Mouse (Mus musculus) liver, adult 2 months (tissue): ENCODE results near the gene Pigz.

Experiments
- CTCF ChIP-seq: fragments of 200-500 bp; IDR thresholded peaks from 2 replicates; pipeline ENCODE4 v1.5.1; 2011; ENCODE audit warnings: low read depth, low read length, control low read depth
- POLR2A ChIP-seq: fragments of 200-500 bp; IDR thresholded peaks from 2 replicates; pipeline ENCODE4 v1.6.1; 2011; ENCODE audit warnings: low read length, control low read depth; ENCODE audit not compliant: insufficient read depth; ENCODE audit errors: extremely low read depth

DNA sequence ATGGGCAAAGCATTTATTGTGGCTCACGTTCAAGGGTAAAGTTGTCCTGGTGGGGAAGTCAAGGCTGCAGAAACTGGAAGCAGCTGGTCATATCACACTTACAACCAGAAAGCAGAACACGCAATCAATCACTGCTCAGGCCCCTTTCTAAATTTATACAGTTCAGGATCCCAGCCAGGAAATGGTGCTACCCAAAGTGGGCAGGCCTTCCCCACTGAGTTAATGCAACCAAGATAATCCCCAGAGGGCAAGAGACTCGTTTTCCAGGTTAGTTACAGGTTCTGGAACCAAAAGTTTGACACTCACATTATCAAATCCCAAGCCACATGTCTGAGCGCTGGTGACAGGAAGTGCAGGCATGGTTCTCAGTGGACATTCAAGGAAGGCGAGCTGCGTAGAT is 5.2 kb downstream of the Pigz start:
- TF ChIP-seq CTCF (no peak), POLR2A (no peak)
